ENCODE assay signal across 18 mouse cellular contexts in the genomic region with DNA sequence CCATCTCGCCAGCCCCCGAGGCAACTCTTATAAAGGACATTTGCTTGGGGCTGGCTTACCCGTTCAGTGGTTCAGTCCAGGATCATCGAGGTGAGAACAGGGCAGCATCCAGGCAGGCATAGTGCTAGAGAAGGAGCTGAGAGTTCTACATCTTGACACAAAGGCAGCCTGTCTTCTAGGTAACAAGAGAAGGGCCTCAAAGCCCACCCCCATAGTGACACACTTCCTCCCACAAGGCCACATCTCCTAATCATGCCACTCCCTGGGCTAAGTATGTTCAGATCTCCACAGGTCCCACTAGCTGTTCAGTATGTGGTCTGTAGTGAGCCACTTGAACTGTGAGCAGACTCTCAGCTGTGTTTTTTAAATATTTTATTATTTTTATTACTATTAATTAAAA.
"Had no signal": no experiment of that assay in that cellular context is flagged by ENCODE, and none has a peak within 500 bp of the region (broad histone marks: within the 10 kb centered on the region; RNA-seq: fewer than 3 reads in every experiment).

No protein-coding gene starts in this region.

- H3K36me3 ChIP-seq: limb, embryonic 12.5 days; limb, embryonic 15.5 days; midbrain, embryonic 12.5 days; midbrain, embryonic 15.5 days; neural tube, embryonic 12.5 days; neural tube, embryonic 15.5 days; stomach, embryonic 15.5 days had no signal

- H3K4me3 ChIP-seq: limb, embryonic 12.5 days; limb, embryonic 15.5 days; midbrain, embryonic 12.5 days; midbrain, embryonic 15.5 days; neural tube, embryonic 12.5 days; neural tube, embryonic 15.5 days; stomach, embryonic 15.5 days had no signal

- ATAC-seq: midbrain, embryonic 15.5 days had no signal

- H3K27ac ChIP-seq: limb, embryonic 12.5 days; limb, embryonic 15.5 days; midbrain, embryonic 12.5 days; midbrain, embryonic 15.5 days; neural tube, embryonic 12.5 days; neural tube, embryonic 15.5 days; stomach, embryonic 15.5 days had no signal

- DNase-seq: kidney, adult 9 months; kidney, postnatal 14 days; kidney, postnatal 4 days; left cerebral cortex, postnatal 4 days; lung, adult 2 months; lung, postnatal 14 days; lung, postnatal 4 days; retina, postnatal 1 day; right cerebral cortex, postnatal 25 days; spleen, adult 18-20 months; thymus, postnatal 36 days had no signal

- H3K27me3 ChIP-seq: limb, embryonic 12.5 days; limb, embryonic 15.5 days; midbrain, embryonic 15.5 days; neural tube, embryonic 12.5 days; neural tube, embryonic 15.5 days; stomach, embryonic 15.5 days had no signal

- H3K9ac ChIP-seq: limb, embryonic 12.5 days; limb, embryonic 15.5 days; midbrain, embryonic 12.5 days; midbrain, embryonic 15.5 days; neural tube, embryonic 12.5 days; neural tube, embryonic 15.5 days; stomach, embryonic 15.5 days had no signal

- H3K9me3 ChIP-seq: limb, embryonic 12.5 days; limb, embryonic 15.5 days; midbrain, embryonic 12.5 days; midbrain, embryonic 15.5 days; neural tube, embryonic 12.5 days; neural tube, embryonic 15.5 days; stomach, embryonic 15.5 days had no signal
